Mouse (Mus musculus) heart, embryonic 10.5 days (tissue): ENCODE measurements around the gene Polr3c. TPM values are rescaled to one million over a fixed set of nuclear protein-coding genes. Genes with fewer than 3 reads are reported as not detected.
A peak's percentile ranks its signal among the peaks of the same experiment; 100 is the strongest.

Experiments used
- DNase-seq: peaks from one replicate; pipeline ENCODE4 v3.0.0-alpha.2; 2017; ENCODE audit warnings: low spot score
- H3K27ac ChIP-seq: fragments of 300-500 bp; sonication (generic); 2 replicates; pipeline ENCODE4 v1.5.1; 2016; ENCODE audit warnings: mild to moderate bottlenecking
- H3K27me3 ChIP-seq: fragments of 300-500 bp; sonication (generic); 2 replicates; pipeline ENCODE4 v1.6.1; 2016; ENCODE audit warnings: mild to moderate bottlenecking; ENCODE audit not compliant: poor library complexity, insufficient read depth, severe bottlenecking
- H3K36me3 ChIP-seq: fragments of 300-500 bp; sonication (generic); 2 replicates; pipeline ENCODE4 v1.6.1; 2016; ENCODE audit warnings: mild to moderate bottlenecking, moderate library complexity
- H3K4me1 ChIP-seq: fragments of 300-500 bp; sonication (generic); 2 replicates; pipeline ENCODE4 v1.6.1; 2016; ENCODE audit warnings: mild to moderate bottlenecking
- H3K4me3 ChIP-seq: fragments of 300-500 bp; sonication (generic); 2 replicates; pipeline ENCODE4 v1.5.1; 2016; ENCODE audit warnings: mild to moderate bottlenecking, moderate library complexity
- H3K9me3 ChIP-seq: fragments of 300-500 bp; sonication (generic); 2 replicates; pipeline ENCODE4 v1.6.1; 2016; ENCODE audit warnings: mild to moderate bottlenecking, moderate library complexity
- WGBS: fragments of 180-500 bp; shearing (Covaris S2); methylation state at CpG from one replicate; pipeline ENCODE4 v1.1.7; 2016; 5-methylcytosine and 5-hydroxymethylcytosine counted together
- polyA plus RNA-seq: library from polyadenylated mRNA; unstranded; fragments of >200 nt; fragmentation: Nextera tagmentation; extraction: Ambion mirVana; gene quantifications from 2 replicates; pipeline ENCODE4 v1.2.1, GENCODE M21; 2016

Polr3c gene
- polyA plus RNA-seq, 1 experiment from 2014 or later: 41.0 TPM

DNA sequence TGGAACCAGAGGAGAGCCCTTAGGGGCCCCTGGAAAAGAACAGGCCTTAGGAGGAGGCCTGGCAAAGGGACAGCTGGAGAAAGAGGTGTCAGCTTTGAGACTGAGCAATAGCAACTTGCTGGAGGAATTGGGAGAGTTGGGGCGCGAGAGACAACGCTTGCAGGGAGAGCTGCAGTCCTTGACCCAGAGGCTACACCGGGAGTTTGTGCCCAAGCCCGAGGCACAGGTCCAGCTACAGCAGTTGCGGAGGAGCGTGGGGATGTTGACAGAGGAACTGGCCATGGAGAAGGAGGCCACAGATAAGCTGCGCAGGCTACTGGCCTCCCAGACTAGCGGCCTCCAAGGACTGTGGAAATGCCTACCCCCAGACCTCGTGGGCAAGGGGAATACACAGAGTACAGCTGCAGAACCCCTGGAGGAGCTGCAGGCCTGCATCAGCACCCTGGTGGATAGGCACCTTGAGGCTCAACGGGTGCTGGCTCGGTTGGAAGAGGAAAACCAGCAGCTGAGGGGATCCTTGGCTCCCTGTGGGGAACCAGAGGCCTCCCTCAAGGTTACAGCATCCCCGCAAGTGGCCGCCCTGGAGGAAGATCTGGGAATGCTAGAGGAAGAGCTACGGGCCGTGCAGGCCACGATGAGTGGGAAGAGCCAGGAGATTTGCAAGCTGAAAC lies 43.1 kb downstream of the Polr3c start:
- Histone ChIP-seq H3K27ac (no peak overlapping the region), H3K4me3 (peak overlapping the region; percentile 55), H3K4me1 (peaks cover 16% of the 10 kb centered on the region), H3K27me3 (peaks cover 64% of the 10 kb centered on the region), H3K9me3 (no peaks in the 10 kb centered on the region), H3K36me3 (no peaks in the 10 kb centered on the region)
- DNase-seq: no peak
- WGBS: 41% methylated on average over 17 of the region's 17 CpGs

DNA sequence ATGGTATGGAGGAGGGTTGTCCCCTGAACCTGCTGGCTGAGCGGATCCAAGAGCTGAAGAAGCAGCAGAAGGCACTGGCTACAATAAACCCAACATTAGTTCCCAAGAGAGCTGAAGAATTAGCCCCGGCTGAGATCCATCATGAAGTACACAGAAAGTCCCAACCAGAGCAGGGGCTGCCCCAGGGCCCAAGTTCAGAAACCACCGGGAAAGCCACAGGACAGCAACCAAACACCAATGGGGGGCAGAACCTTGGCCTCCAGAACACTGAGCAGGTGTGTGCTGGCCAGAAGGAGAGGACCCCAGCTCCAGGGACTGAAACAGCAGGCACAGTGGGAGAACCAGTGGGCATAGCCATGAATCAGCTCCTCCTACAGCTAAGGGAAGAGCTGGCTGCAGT lies 43.9 kb downstream of the Polr3c start:
- peaks cover 68% of the 10 kb centered on the region for H3K27me3 ChIP-seq
- no peaks in the 10 kb centered on the region for H3K36me3 ChIP-seq
- WGBS: 85% methylated on average over 3 of the region's 3 CpGs
- H3K27ac ChIP-seq: no peak overlapping the region
- DNase-seq: no peak
- no peak overlapping the region for H3K4me3 ChIP-seq
- H3K4me1 ChIP-seq: peaks cover 20% of the 10 kb centered on the region
- no peaks in the 10 kb centered on the region for H3K9me3 ChIP-seq

GRCm38 (mm10) chr3:96680269-96680956 lies 47.0 kb downstream of the Polr3c start:
- H3K27ac ChIP-seq: no peak overlapping the region
- peaks cover 68% of the 10 kb centered on the region for H3K27me3 ChIP-seq

GRCm38 (mm10) chr3:96679159-96679674 lies 48.2 kb downstream of the Polr3c start:
- H3K4me1 ChIP-seq: peaks cover 12% of the 10 kb centered on the region
- no peaks in the 10 kb centered on the region for H3K36me3 ChIP-seq
- H3K27me3 ChIP-seq: peaks cover 58% of the 10 kb centered on the region
- H3K4me3 ChIP-seq: no peak overlapping the region
- H3K27ac ChIP-seq: no peak overlapping the region
- no peaks in the 10 kb centered on the region for H3K9me3 ChIP-seq
- 11% methylated on average over 5 of the region's 5 CpGs for WGBS
- DNase-seq: peak; percentile 71

More at GRCm38 (mm10) chr3:96680269-96680956, 47.0 kb downstream of the Polr3c start:
- H3K9me3 ChIP-seq: no peaks in the 10 kb centered on the region
- peaks cover 20% of the 10 kb centered on the region for H3K4me1 ChIP-seq
- WGBS: 18% methylated on average over 12 of the region's 12 CpGs
- H3K4me3 ChIP-seq: no peak overlapping the region
- no peak for DNase-seq
- no peaks in the 10 kb centered on the region for H3K36me3 ChIP-seq

GRCm38 (mm10) chr3:96678456-96678855 lies 49.0 kb downstream of the Polr3c start:
- Histone ChIP-seq H3K9me3 (no peaks in the 10 kb centered on the region), H3K4me3 (no peak overlapping the region), H3K27me3 (peaks cover 50% of the 10 kb centered on the region), H3K27ac (no peak overlapping the region), H3K36me3 (no peaks in the 10 kb centered on the region), H3K4me1 (peaks cover 9% of the 10 kb centered on the region)
- DNase-seq: no peak
- 64% methylated on average over 7 of the region's 7 CpGs for WGBS

GRCm38 (mm10) chr3:96675690-96676089 lies 51.7 kb downstream of the Polr3c start:
- no peak overlapping the region for H3K27ac ChIP-seq
- peaks cover 41% of the 10 kb centered on the region for H3K27me3 ChIP-seq
- no peak overlapping the region for H3K4me3 ChIP-seq
- no peak for DNase-seq
- no peaks in the 10 kb centered on the region for H3K9me3 ChIP-seq
- 50% methylated on average over 3 of the region's 3 CpGs for WGBS
- peaks cover 9% of the 10 kb centered on the region for H3K4me1 ChIP-seq
- no peaks in the 10 kb centered on the region for H3K36me3 ChIP-seq

DNA sequence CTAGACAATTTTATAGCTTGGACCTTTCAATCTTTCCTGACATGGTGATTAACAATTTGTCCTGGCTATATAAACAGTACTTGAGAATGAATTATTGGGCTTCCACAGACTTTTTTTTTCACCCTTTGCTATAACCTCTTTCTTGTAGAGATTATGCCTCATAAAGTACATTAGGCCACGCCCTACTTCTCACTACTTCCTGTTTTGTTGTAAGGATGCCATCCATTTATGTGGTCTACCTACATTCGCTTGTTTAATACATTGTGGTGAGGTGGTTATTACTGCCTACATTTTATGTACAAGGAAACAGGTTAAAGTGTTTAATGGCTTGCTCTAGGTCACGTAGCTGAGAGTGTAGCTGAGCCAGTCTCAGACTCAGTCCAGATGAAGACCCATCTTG lies 52.3 kb downstream of the Polr3c start:
- Histone ChIP-seq H3K27ac (no peak overlapping the region), H3K36me3 (no peaks in the 10 kb centered on the region), H3K4me3 (no peak overlapping the region), H3K27me3 (peaks cover 36% of the 10 kb centered on the region), H3K9me3 (no peaks in the 10 kb centered on the region), H3K4me1 (peaks cover 14% of the 10 kb centered on the region)
- WGBS: 88% methylated on average over 3 of the region's 3 CpGs
- no peak for DNase-seq

DNA sequence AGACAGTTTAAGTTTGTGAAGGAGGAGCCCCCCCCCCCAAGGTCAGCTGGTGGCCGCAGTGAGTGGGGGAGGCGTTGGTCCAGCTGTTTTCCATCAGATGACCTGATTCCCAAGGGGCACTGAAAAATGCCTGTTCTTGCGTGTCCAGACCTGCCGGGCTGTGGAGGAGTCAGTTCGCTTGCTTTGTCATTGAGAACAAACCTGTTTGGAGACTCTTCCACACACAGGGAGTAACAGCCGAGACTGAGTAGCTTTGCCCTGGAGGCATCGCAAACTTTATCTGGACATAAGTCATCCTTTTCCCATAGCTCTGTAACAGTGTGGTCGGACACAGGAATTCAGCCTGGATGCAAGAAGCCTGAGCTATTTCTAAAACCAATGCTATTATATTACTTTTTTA lies 53.0 kb downstream of the Polr3c start:
- peaks cover 29% of the 10 kb centered on the region for H3K27me3 ChIP-seq
- peak; percentile 61 for DNase-seq
- H3K27ac ChIP-seq: no peak overlapping the region
- H3K4me1 ChIP-seq: peaks cover 19% of the 10 kb centered on the region
- no peak overlapping the region for H3K4me3 ChIP-seq
- 54% methylated on average over 8 of the region's 8 CpGs for WGBS
- H3K9me3 ChIP-seq: no peaks in the 10 kb centered on the region
- H3K36me3 ChIP-seq: no peaks in the 10 kb centered on the region

GRCm38 (mm10) chr3:96673514-96673913 lies 53.9 kb downstream of the Polr3c start:
- Histone ChIP-seq H3K4me3 (no peak overlapping the region), H3K9me3 (no peaks in the 10 kb centered on the region), H3K27ac (no peak overlapping the region), H3K27me3 (peaks cover 21% of the 10 kb centered on the region), H3K4me1 (peaks cover 14% of the 10 kb centered on the region), H3K36me3 (no peaks in the 10 kb centered on the region)
- peak; percentile 57 for DNase-seq
- 59% methylated on average over 4 of the region's 4 CpGs for WGBS

DNA sequence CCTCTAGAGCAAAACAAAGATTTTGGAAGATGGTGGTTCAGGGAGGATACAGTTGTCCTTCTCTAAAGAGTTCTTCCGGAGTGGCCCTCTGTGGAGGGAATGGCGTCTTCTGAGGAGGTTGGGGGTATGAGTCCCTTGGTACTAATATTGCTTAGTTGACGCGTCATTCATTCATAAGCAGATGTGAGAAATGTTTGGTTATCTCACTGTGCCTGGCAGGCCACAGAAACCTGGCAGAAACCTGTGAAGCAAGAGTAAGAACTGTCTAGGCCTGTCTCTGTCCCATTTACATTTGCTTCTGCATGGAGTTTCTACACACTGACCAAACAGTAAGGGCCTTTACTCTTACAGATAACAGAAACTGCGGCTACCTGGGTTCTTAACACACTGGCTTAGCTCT lies 55.9 kb downstream of the Polr3c start:
- Histone ChIP-seq H3K9me3 (no peaks in the 10 kb centered on the region), H3K36me3 (no peaks in the 10 kb centered on the region), H3K27me3 (peaks cover 14% of the 10 kb centered on the region), H3K27ac (no peak overlapping the region), H3K4me1 (peaks cover 14% of the 10 kb centered on the region), H3K4me3 (no peak overlapping the region)
- 91% methylated on average over 5 of the region's 5 CpGs for WGBS
- DNase-seq: no peak

DNA sequence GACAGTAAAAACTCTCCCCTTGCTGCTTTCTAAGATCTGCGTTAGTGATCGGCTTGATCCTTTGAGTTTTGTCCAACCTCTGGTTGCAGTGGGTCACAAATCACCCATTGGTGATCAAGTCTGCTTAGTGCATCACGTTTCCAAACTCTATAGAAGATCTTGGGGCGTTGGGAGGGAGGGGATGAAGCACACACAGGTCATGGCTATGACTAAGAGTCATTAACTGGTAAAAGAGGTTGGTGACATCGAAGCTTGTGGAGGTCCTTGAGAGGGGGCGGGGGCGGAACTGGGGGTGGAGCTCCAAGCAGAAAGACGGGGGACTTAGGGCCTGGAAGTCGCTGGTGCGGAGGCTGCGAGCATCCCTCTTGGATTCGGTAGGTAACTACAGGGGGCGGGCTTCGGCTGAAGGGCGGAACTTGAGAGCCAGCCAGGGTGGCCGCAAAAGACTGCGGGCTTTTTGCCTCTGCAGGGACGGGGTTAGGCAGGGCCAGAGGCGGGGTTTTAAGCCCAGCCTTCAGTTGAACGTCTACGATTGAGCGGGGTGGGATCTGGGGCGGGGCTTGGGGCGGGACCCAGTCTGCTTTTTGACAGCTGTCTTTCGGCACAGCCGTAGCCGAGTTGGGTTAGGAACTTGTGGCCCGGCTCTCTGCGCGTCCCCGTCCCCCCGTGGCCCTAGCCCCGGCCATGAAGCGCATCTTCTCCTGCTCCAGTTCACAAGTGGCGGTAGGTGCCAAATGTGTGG lies 57.5 kb downstream of the Polr3c start, which contains the start of gene Ankrd35:
Gene Ankrd35 (plus strand): TSS at position 405 of the 742 bp plus-strand sequence.
- Histone ChIP-seq H3K4me1 (peaks cover 14% of the 10 kb centered on the region), H3K27ac (no peak within 1 kb of the TSS), H3K27me3 (peaks cover 14% of the 10 kb centered on the region), H3K4me3 (peak within 1 kb of the TSS; percentile 64), H3K9me3 (no peaks in the 10 kb centered on the region), H3K36me3 (no peaks in the 10 kb centered on the region)
- WGBS: 5% methylated on average over 35 of the region's 35 CpGs
- DNase-seq: peak; percentile 94

DNA sequence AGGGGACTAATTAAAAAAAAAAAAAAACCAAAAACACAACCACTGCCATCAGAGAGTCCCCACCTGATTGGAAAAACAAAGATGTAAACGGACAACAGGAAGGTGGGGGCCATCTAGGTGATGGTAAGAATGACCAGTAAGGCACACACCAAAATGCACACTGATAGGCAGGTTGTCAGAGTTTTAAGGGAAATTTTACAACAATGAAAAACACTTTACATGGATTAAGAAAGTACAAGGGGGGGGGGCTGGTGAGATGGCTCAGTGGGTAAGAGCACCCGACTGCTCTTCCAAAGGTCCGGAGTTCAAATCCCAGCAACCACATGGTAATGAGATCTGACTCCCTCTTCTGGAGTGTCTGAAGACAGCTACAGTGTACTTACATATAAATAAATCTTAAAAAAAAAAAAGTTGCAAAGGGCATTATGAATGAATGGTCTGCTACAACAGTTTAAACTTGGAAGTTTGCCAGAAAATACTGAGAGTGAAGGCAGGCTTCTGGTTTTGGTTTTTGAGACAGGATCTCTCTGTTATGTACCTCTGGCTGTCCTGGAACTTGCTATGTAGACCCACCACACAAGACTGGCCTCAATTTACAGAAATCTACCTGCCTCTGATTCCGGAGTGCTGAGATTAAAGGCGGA lies 58.9 kb downstream of the Polr3c start:
- Histone ChIP-seq H3K27me3 (peaks cover 14% of the 10 kb centered on the region), H3K36me3 (no peaks in the 10 kb centered on the region), H3K9me3 (no peaks in the 10 kb centered on the region), H3K4me1 (peaks cover 19% of the 10 kb centered on the region), H3K27ac (no peak overlapping the region), H3K4me3 (no peak overlapping the region)
- no peak for DNase-seq
- WGBS: 93% methylated on average over 5 of the region's 5 CpGs
